Mouse (Mus musculus) urinary bladder, postnatal 36 days (tissue): ENCODE results near the gene Ints14.
"Not testable (repeated sequence)": the region's sequence is repeated elsewhere in the genome, so short reads cannot be mapped to it uniquely, and the experiment has no call there.

Experiments used
- DNase-seq, 2 experiments: peaks; one replicate each; pipeline ENCODE4 v3.0.0; 2022; ENCODE audit warnings: low spot score in 2 of 2, mixed read lengths in 1 of 2

Ints14 gene

GRCm38 (mm10) chr9:64952055-64952454 is 8.7 kb upstream of the Ints14 start:
- no peak for DNase-seq

- DNase-seq = no peak
Observed at GRCm38 (mm10) chr9:64953190-64953589, 7.5 kb upstream of the Ints14 start.

GRCm38 (mm10) chr9:64956337-64956736 is 4.4 kb upstream of the Ints14 start:
- no peak for DNase-seq

GRCm38 (mm10) chr9:64957276-64957675 is 3.4 kb upstream of the Ints14 start:
- no peak for DNase-seq

- no peak for DNase-seq
Observed at GRCm38 (mm10) chr9:64960978-64961320, 244 bp downstream of the Ints14 start.

- no peak for DNase-seq
Observed at GRCm38 (mm10) chr9:64980548-64980947, 19.8 kb downstream of the Ints14 start.

GRCm38 (mm10) chr9:64981904-64982303 is 21.2 kb downstream of the Ints14 start:
- DNase-seq = no peak

- peak in 1 of 2 experiments; percentile 14 for DNase-seq
Observed at GRCm38 (mm10) chr9:64985037-64985794, 24.5 kb downstream of the Ints14 start.

- no peak for DNase-seq
Observed at GRCm38 (mm10) chr9:64985807-64986206, 25.1 kb downstream of the Ints14 start.

GRCm38 (mm10) chr9:64987651-64988050 is 26.9 kb downstream of the Ints14 start:
- no peak for DNase-seq

GRCm38 (mm10) chr9:64988443-64988842 is 27.7 kb downstream of the Ints14 start:
- DNase-seq = no peak

GRCm38 (mm10) chr9:64990291-64990690 is 29.6 kb downstream of the Ints14 start:
- no peak for DNase-seq

GRCm38 (mm10) chr9:64995464-64995863 is 34.8 kb downstream of the Ints14 start:
- DNase-seq = not testable (repeated sequence)

- no peak for DNase-seq
Observed at GRCm38 (mm10) chr9:65001481-65001880, 40.8 kb downstream of the Ints14 start.

- DNase-seq = no peak
Observed at GRCm38 (mm10) chr9:65005737-65006136, 45.0 kb downstream of the Ints14 start.

GRCm38 (mm10) chr9:65010632-65011031 is 49.9 kb downstream of the Ints14 start:
- DNase-seq = no peak

GRCm38 (mm10) chr9:65011304-65011703 is 50.6 kb downstream of the Ints14 start:
- no peak for DNase-seq

GRCm38 (mm10) chr9:65015461-65016222 is 54.9 kb downstream of the Ints14 start:
- no peak for DNase-seq

GRCm38 (mm10) chr9:65016241-65016977 is 55.7 kb downstream of the Ints14 start:
- no peak for DNase-seq

GRCm38 (mm10) chr9:65016978-65017827 is 56.5 kb downstream of the Ints14 start:
- no peak for DNase-seq

GRCm38 (mm10) chr9:65017896-65018295 is 57.2 kb downstream of the Ints14 start:
- DNase-seq = no peak
